Mouse (Mus musculus) small intestine, adult 2 months (tissue): ENCODE results near the gene Arid3a.

Experiments used
- CTCF ChIP-seq: fragments of 200-500 bp; IDR thresholded peaks from 2 replicates; pipeline ENCODE4 v1.5.1; 2012; ENCODE audit warnings: low read depth, mild to moderate bottlenecking, control low read depth, inconsistent platforms, low read length, moderate library complexity, mixed read lengths; ENCODE audit not compliant: insufficient replicate concordance, insufficient read length; ENCODE audit errors: extremely low read depth
- POLR2A ChIP-seq: fragments of 200-500 bp; IDR thresholded peaks from 2 replicates; pipeline ENCODE4 v1.6.1; 2012; ENCODE audit warnings: low read depth, mild to moderate bottlenecking, control low read depth, inconsistent platforms, low read length, moderate library complexity

DNA sequence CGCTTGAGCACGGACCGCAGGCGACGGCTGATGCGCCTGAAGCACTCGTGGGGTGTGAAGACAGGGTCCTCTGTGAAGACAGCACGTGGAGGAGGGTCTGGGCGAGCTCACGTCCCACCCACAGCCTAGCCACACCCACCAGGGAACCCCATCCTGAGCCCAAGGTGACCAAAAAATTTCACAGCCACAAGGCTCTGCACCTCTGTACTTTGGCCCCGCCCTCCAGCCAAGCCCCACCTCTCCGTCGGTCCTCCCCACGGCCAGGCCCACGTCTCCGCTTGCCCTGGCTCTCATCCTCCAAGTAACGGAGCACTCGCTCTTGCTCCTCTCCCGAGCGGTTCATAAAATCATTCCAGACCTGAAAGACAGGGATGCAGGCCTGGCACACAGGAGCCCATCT is 14.4 kb upstream of the Arid3a start:
- TF ChIP-seq CTCF (no peak), POLR2A (no peak)
